Mouse (Mus musculus) heart, postnatal 0 days (tissue): ENCODE results near the gene Krtap9-1. TPM values are rescaled to one million over a fixed set of nuclear protein-coding genes. Genes with fewer than 3 reads are reported as not detected.
"Not testable (repeated sequence)": the region's sequence is repeated elsewhere in the genome, so short reads cannot be mapped to it uniquely, and the experiment has no call there.

Experiments used
- ATAC-seq: fragments of 200-750 bp; cut with Nextera tagmentation; 2 replicates; pipeline ENCODE4 v1.8.0; 2017; ENCODE audit warnings: low read depth, moderate number of reproducible peaks, moderate library complexity; ENCODE audit not compliant: insufficient read depth
- DNase-seq: peaks from one replicate; pipeline ENCODE4 v3.0.0-alpha.2; 2016; ENCODE audit warnings: low spot score
- H3K27ac ChIP-seq: fragments of 300-500 bp; sonication (generic); 2 replicates; pipeline ENCODE4 v1.5.1; 2014; ENCODE audit warnings: low read depth, mild to moderate bottlenecking
- H3K27me3 ChIP-seq: fragments of 300-500 bp; sonication (generic); 2 replicates; pipeline ENCODE4 v1.6.1; 2014; ENCODE audit warnings: low read length, mixed read lengths; ENCODE audit not compliant: control insufficient read depth, insufficient read depth
- H3K36me3 ChIP-seq: fragments of 300-500 bp; sonication (generic); replicated peaks from 2 replicates; pipeline ENCODE4 v1.6.1; 2014; ENCODE audit warnings: low read length, mixed read lengths; ENCODE audit not compliant: control insufficient read depth, insufficient read depth
- H3K4me1 ChIP-seq: fragments of 300-500 bp; sonication (generic); 2 replicates; pipeline ENCODE4 v1.6.1; 2014; ENCODE audit warnings: antibody characterized with exemption; ENCODE audit not compliant: control insufficient read depth, insufficient read depth
- H3K4me2 ChIP-seq: fragments of 300-500 bp; sonication (generic); 2 replicates; pipeline ENCODE4 v1.6.1; 2014; ENCODE audit warnings: low read depth, mild to moderate bottlenecking, low read length, moderate library complexity
- H3K4me3 ChIP-seq: fragments of 300-500 bp; sonication (generic); 2 replicates; pipeline ENCODE4 v1.5.1; 2014; ENCODE audit warnings: low read depth, low read length
- H3K9ac ChIP-seq: fragments of 300-500 bp; sonication (generic); replicated peaks from 2 replicates; pipeline ENCODE4 v1.6.1; 2014; ENCODE audit warnings: low read depth, low read length, mixed read lengths
- H3K9me3 ChIP-seq: fragments of 300-500 bp; sonication (generic); replicated peaks from 2 replicates; pipeline ENCODE4 v1.6.1; 2016; ENCODE audit warnings: low read length; ENCODE audit not compliant: control insufficient read depth
- CTCF ChIP-seq: IDR thresholded peaks from 2 replicates; pipeline ENCODE4 v1.5.1; 2016; ENCODE audit warnings: antibody characterized with exemption, control low read depth, low read depth
- EP300 ChIP-seq: IDR thresholded peaks from 2 replicates; pipeline ENCODE4 v1.6.1; 2016; ENCODE audit warnings: antibody characterized with exemption, low read depth
- WGBS: fragments of 180-500 bp; shearing (Covaris S2); extraction: QIAGEN DNeasy Blood & Tissue Kit; methylation state at CpG from one replicate; pipeline ENCODE4 v1.1.7; 2014; 5-methylcytosine and 5-hydroxymethylcytosine counted together
- polyA plus RNA-seq: library from polyadenylated mRNA; unstranded; fragments of >200 nt; fragmentation: Nextera tagmentation; extraction: Ambion mirVana; gene quantifications from 2 replicates; pipeline ENCODE4 v1.2.1, GENCODE M21; 2015
- total RNA-seq: library from RNA; depleted of rRNA; stranded (reverse); fragments of >200 nt; gene quantifications from 2 replicates; pipeline ENCODE4 v1.2.3, GENCODE M21; 2014; ENCODE audit warnings: low replicate concordance; rRNA removed

The Krtap9-1 gene
- total and polyA plus RNA-seq, 2 experiments from 2014 or later: not detected

- Histone ChIP-seq H3K27ac (no peak within 1 kb of the TSS), H3K4me2 (no peak within 1 kb of the TSS), H3K36me3 (no peaks in the 10 kb centered on the region), H3K4me1 (no peaks in the 10 kb centered on the region), H3K4me3 (no peak within 1 kb of the TSS), H3K9ac (no peak within 1 kb of the TSS), H3K9me3 (no peaks in the 10 kb centered on the region), H3K27me3 (no peaks in the 10 kb centered on the region)
- ATAC-seq: no peak
- no peak for TF ChIP-seq EP300
- no peak for TF ChIP-seq CTCF
- WGBS: 79% methylated on average over 2 of the region's 2 CpGs
- no peak for DNase-seq
Measured at GRCm38 (mm10) chr11:99857617-99858016, 15.6 kb upstream of the Krtap9-1 start, which contains the start of gene Gm11568. Gene Gm11568 (plus strand): TSS chr11:99857917.

- Histone ChIP-seq H3K4me3 (no peak overlapping the region), H3K27me3 (no peaks in the 10 kb centered on the region), H3K36me3 (no peaks in the 10 kb centered on the region), H3K9me3 (no peaks in the 10 kb centered on the region), H3K9ac (no peak overlapping the region), H3K4me2 (no peak overlapping the region), H3K4me1 (no peaks in the 10 kb centered on the region), H3K27ac (no peak overlapping the region)
- ATAC-seq: no peak
- WGBS: 65% methylated on average over 2 of the region's 2 CpGs
- no peak for DNase-seq
- TF ChIP-seq CTCF (no peak), EP300 (no peak)
Measured at GRCm38 (mm10) chr11:99858761-99859160, 14.4 kb upstream of the Krtap9-1 start.

- not testable (repeated sequence) for H3K4me1 ChIP-seq, H3K36me3 ChIP-seq, H3K4me2 ChIP-seq, H3K9ac ChIP-seq, DNase-seq, H3K27ac ChIP-seq, H3K9me3 ChIP-seq, H3K4me3 ChIP-seq, H3K27me3 ChIP-seq, ATAC-seq
- WGBS: 34% methylated on average over 1 of the region's 1 CpGs
Measured at GRCm38 (mm10) chr11:99864176-99864575, 9.0 kb upstream of the Krtap9-1 start, which contains the start of gene Gm11559. Gene Gm11559 (plus strand): TSS chr11:99864476.

DNA sequence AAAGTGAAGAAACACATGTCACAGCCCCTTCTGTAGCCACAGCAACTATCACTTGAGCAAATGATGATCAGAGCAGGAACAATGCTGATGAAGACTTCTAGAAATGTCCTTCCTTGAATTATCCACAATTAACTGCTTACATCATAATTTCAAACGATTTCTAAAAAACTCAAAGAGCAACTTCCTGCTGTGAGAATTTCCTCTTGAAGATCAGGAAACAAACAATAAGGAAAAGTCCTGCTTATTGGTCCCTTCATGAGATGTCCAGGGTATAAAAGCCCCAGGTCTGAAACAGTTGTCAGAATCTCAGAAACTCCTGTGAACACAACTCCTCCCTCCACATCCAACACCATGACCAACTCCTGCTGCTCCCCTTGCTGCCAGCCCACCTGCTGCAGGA, 5.7 kb downstream of the Krtap9-1 start, which contains the start of gene Gm11567:
Gene Gm11567 (plus strand): TSS at position 301 of the 400 bp plus-strand sequence.
- H3K27ac ChIP-seq, DNase-seq, H3K27me3 ChIP-seq, ATAC-seq, H3K9ac ChIP-seq, H3K9me3 ChIP-seq, H3K36me3 ChIP-seq, H3K4me2 ChIP-seq, H3K4me3 ChIP-seq, H3K4me1 ChIP-seq: not testable (repeated sequence)
- 21% methylated on average over 1 of the region's 1 CpGs for WGBS

DNA sequence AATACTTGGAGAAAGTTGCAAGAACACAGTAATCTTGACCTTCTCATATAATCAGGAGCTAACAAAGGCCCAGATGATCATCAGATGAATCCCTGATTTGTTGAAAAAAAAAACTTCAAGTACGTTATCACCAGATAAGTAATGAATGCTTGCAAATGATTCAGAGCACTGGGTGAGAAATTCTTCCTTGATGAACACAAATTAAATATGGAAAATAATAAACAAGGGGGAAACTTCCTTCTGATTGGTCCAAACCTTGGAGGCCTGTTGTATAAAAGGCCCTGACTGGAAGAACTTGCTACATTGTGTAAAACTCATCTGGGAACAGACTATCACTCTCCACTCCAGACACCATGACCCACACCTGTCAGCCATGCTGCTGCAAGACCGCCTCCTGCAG, 34.4 kb downstream of the Krtap9-1 start, which contains the start of gene Krtap31-1:
Gene Krtap31-1 (plus strand): TSS at position 301 of the 400 bp plus-strand sequence.
- Histone ChIP-seq H3K36me3 (no peaks in the 10 kb centered on the region), H3K27me3 (no peaks in the 10 kb centered on the region), H3K9ac (no peak within 1 kb of the TSS), H3K4me2 (no peak within 1 kb of the TSS), H3K27ac (no peak within 1 kb of the TSS), H3K4me1 (no peaks in the 10 kb centered on the region), H3K9me3 (no peaks in the 10 kb centered on the region), H3K4me3 (no peak within 1 kb of the TSS)
- ATAC-seq (no peak), DNase-seq (no peak)
- WGBS: 67% methylated on average over 2 of the region's 2 CpGs
- TF ChIP-seq CTCF: no peak
- no peak for TF ChIP-seq EP300

DNA sequence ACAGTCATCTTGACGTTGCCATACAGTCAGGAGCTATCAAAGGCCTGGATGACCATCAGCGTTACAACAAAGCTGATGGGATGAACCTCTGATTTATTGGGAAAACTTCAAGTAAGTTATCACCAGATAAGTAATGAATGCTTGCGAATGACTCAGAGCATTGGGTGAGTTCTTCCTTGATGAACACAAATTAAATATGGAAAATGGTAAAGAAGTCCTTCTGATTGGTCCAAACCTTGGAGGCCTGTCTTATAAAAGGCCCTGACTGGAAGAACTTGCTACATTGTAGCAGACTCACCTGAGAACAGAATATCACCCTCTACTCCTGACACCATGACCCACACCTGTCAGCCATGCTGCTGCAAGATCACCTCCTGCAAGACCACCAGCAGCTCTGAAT, 41.3 kb downstream of the Krtap9-1 start, which contains the start of gene Gm11565:
Gene Gm11565 (plus strand): TSS at position 301 of the 400 bp plus-strand sequence.
- Histone ChIP-seq H3K4me1 (no peaks in the 10 kb centered on the region), H3K36me3 (no peaks in the 10 kb centered on the region), H3K9me3 (no peaks in the 10 kb centered on the region), H3K4me3 (no peak within 1 kb of the TSS), H3K27ac (no peak within 1 kb of the TSS), H3K4me2 (no peak within 1 kb of the TSS), H3K9ac (no peak within 1 kb of the TSS), H3K27me3 (no peaks in the 10 kb centered on the region)
- DNase-seq: no peak
- WGBS: 82% methylated on average over 3 of the region's 3 CpGs
- TF ChIP-seq CTCF (no peak), EP300 (no peak)
- ATAC-seq: no peak

Other genes starting within 250 kb of the Krtap9-1 start
Only the 30 nearest of the 36 such genes appear.
- not detected in 2 replicates for gene Gm11563, start 214.4 kb upstream of the Krtap9-1 start, total RNA-seq
- not detected in 2 replicates for gene Gm11563, start 214.4 kb upstream of the Krtap9-1 start, polyA plus RNA-seq
- not detected in 2 replicates for gene Krtap4-6, start 207.4 kb upstream of the Krtap9-1 start, total RNA-seq
- gene Krtap4-6, start 207.4 kb upstream of the Krtap9-1 start, polyA plus RNA-seq: not detected in 2 replicates
- gene Gm14190, start 182.6 kb upstream of the Krtap9-1 start, total RNA-seq: not detected in 2 replicates
- gene Gm14190, start 182.6 kb upstream of the Krtap9-1 start, polyA plus RNA-seq: not detected in 2 replicates
- not detected in 2 replicates for gene Gm14180, start 139.1 kb upstream of the Krtap9-1 start, total RNA-seq
- not detected in 2 replicates for gene Gm14180, start 139.1 kb upstream of the Krtap9-1 start, polyA plus RNA-seq
- not detected in 2 replicates for gene Gm11595, start 100.5 kb upstream of the Krtap9-1 start, total RNA-seq
- not detected in 2 replicates for gene Gm11595, start 100.5 kb upstream of the Krtap9-1 start, polyA plus RNA-seq
- not detected in 2 replicates for gene Krtap4-8, start 92.7 kb upstream of the Krtap9-1 start, total RNA-seq
- gene Krtap4-8, start 92.7 kb upstream of the Krtap9-1 start, polyA plus RNA-seq: not detected in 2 replicates
- gene Krtap4-9, start 88.2 kb upstream of the Krtap9-1 start, total RNA-seq: not detected in 2 replicates
- not detected in 2 replicates for gene Krtap4-9, start 88.2 kb upstream of the Krtap9-1 start, polyA plus RNA-seq
- not detected in 2 replicates for gene Gm11596, start 79.9 kb upstream of the Krtap9-1 start, total RNA-seq
- not detected in 2 replicates for gene Gm11596, start 79.9 kb upstream of the Krtap9-1 start, polyA plus RNA-seq
- gene Gm11569, start 74.5 kb upstream of the Krtap9-1 start, total RNA-seq: not detected in 2 replicates
- not detected in 2 replicates for gene Gm11569, start 74.5 kb upstream of the Krtap9-1 start, polyA plus RNA-seq
- not detected in 2 replicates for gene Gm11554, start 68.9 kb upstream of the Krtap9-1 start, total RNA-seq
- not detected in 2 replicates for gene Gm11554, start 68.9 kb upstream of the Krtap9-1 start, polyA plus RNA-seq
- gene Krtap4-13, start 63.5 kb upstream of the Krtap9-1 start, total RNA-seq: not detected in 2 replicates
- not detected in 2 replicates for gene Krtap4-13, start 63.5 kb upstream of the Krtap9-1 start, polyA plus RNA-seq
- not detected in 2 replicates for gene Gm11564, start 57.7 kb upstream of the Krtap9-1 start, total RNA-seq
- gene Gm11564, start 57.7 kb upstream of the Krtap9-1 start, polyA plus RNA-seq: not detected in 2 replicates
- gene 2300003K06Rik, start 35.3 kb upstream of the Krtap9-1 start, total RNA-seq: not detected in 2 replicates
- gene 2300003K06Rik, start 35.3 kb upstream of the Krtap9-1 start, polyA plus RNA-seq: not detected in 2 replicates
- gene Krtap4-16, start 21.8 kb upstream of the Krtap9-1 start, total RNA-seq: not detected in 2 replicates
- gene Krtap4-16, start 21.8 kb upstream of the Krtap9-1 start, polyA plus RNA-seq: not detected in 2 replicates
- gene Gm11568, start 15.5 kb upstream of the Krtap9-1 start, total RNA-seq: not detected in 2 replicates
- gene Gm11568, start 15.5 kb upstream of the Krtap9-1 start, polyA plus RNA-seq: not detected in 2 replicates
- gene Gm11559, start 8.9 kb upstream of the Krtap9-1 start, total RNA-seq: not detected in 2 replicates
- gene Gm11559, start 8.9 kb upstream of the Krtap9-1 start, polyA plus RNA-seq: not detected in 2 replicates
- gene Gm11567, start 5.8 kb downstream of the Krtap9-1 start, total RNA-seq: not detected in 2 replicates
- gene Gm11567, start 5.8 kb downstream of the Krtap9-1 start, polyA plus RNA-seq: not detected in 2 replicates
- gene Krtap31-1, start 34.5 kb downstream of the Krtap9-1 start, total RNA-seq: not detected in 2 replicates
- not detected in 2 replicates for gene Krtap31-1, start 34.5 kb downstream of the Krtap9-1 start, polyA plus RNA-seq
- gene Gm11565, start 41.4 kb downstream of the Krtap9-1 start, total RNA-seq: not detected in 2 replicates
- gene Gm11565, start 41.4 kb downstream of the Krtap9-1 start, polyA plus RNA-seq: not detected in 2 replicates
- not detected in 2 replicates for gene Krtap31-2, start 62.9 kb downstream of the Krtap9-1 start, total RNA-seq
- gene Krtap31-2, start 62.9 kb downstream of the Krtap9-1 start, polyA plus RNA-seq: not detected in 2 replicates
- not detected in 2 replicates for gene Krtap9-5, start 75.1 kb downstream of the Krtap9-1 start, total RNA-seq
- not detected in 2 replicates for gene Krtap9-5, start 75.1 kb downstream of the Krtap9-1 start, polyA plus RNA-seq
- gene Krtap29-1, start 105.7 kb downstream of the Krtap9-1 start, total RNA-seq: not detected in 2 replicates
- gene Krtap29-1, start 105.7 kb downstream of the Krtap9-1 start, polyA plus RNA-seq: not detected in 2 replicates
- gene Krtap16-1, start 113.2 kb downstream of the Krtap9-1 start, total RNA-seq: not detected in 2 replicates
- gene Krtap16-1, start 113.2 kb downstream of the Krtap9-1 start, polyA plus RNA-seq: not detected in 2 replicates
- not detected in 2 replicates for gene Krtap17-1, start 120.6 kb downstream of the Krtap9-1 start, total RNA-seq
- gene Krtap17-1, start 120.6 kb downstream of the Krtap9-1 start, polyA plus RNA-seq: not detected in 2 replicates
- not detected in 2 replicates for gene Krt33a, start 142.8 kb downstream of the Krtap9-1 start, total RNA-seq
- not detected in 2 replicates for gene Krt33a, start 142.8 kb downstream of the Krtap9-1 start, polyA plus RNA-seq
- gene Krt33b, start 156.5 kb downstream of the Krtap9-1 start, total RNA-seq: not detected in 2 replicates
- not detected in 2 replicates for gene Krt33b, start 156.5 kb downstream of the Krtap9-1 start, polyA plus RNA-seq
- gene Krt34, start 168.2 kb downstream of the Krtap9-1 start, total RNA-seq: not detected in 2 replicates
- gene Krt34, start 168.2 kb downstream of the Krtap9-1 start, polyA plus RNA-seq: not detected in 2 replicates
- gene Krt31, start 177.2 kb downstream of the Krtap9-1 start, total RNA-seq: not detected in 2 replicates
- gene Krt31, start 177.2 kb downstream of the Krtap9-1 start, polyA plus RNA-seq: not detected in 2 replicates
- gene Krt32, start 214.8 kb downstream of the Krtap9-1 start, total RNA-seq: not detected in 2 replicates
- not detected in 2 replicates for gene Krt32, start 214.8 kb downstream of the Krtap9-1 start, polyA plus RNA-seq
- not detected in 2 replicates for gene Krt35, start 222.9 kb downstream of the Krtap9-1 start, total RNA-seq
- gene Krt35, start 222.9 kb downstream of the Krtap9-1 start, polyA plus RNA-seq: not detected in 2 replicates